Mouse (Mus musculus) limb, embryonic 15.5 days (tissue): ENCODE results near the gene Spats1. TPM values are rescaled to one million over a fixed set of nuclear protein-coding genes. Genes with fewer than 3 reads are reported as not detected.

ENCODE experiments used
- ATAC-seq: fragments of 200-750 bp; cut with Nextera tagmentation; 2 replicates; pipeline ENCODE4 v1.8.0; 2017; ENCODE audit warnings: low read depth, moderate TSS enrichment; ENCODE audit not compliant: insufficient number of reproducible peaks, low FRiP score, low TSS enrichment
- H3K27ac ChIP-seq: fragments of 300-500 bp; sonication (generic); 2 replicates; pipeline ENCODE4 v1.5.1; 2015; ENCODE audit warnings: moderate library complexity, mild to moderate bottlenecking, inconsistent platforms
- H3K27me3 ChIP-seq: fragments of 300-500 bp; sonication (generic); 2 replicates; pipeline ENCODE4 v1.6.1; 2015; ENCODE audit warnings: inconsistent platforms
- H3K36me3 ChIP-seq: fragments of 300-500 bp; sonication (generic); 2 replicates; pipeline ENCODE4 v1.6.1; 2015; ENCODE audit warnings: inconsistent platforms
- H3K4me1 ChIP-seq: fragments of 300-500 bp; sonication (generic); 2 replicates; pipeline ENCODE4 v1.6.1; 2015; ENCODE audit warnings: inconsistent platforms
- H3K4me2 ChIP-seq: fragments of 300-500 bp; sonication (generic); 2 replicates; pipeline ENCODE4 v1.6.1; 2015; ENCODE audit warnings: mild to moderate bottlenecking, inconsistent platforms
- H3K4me3 ChIP-seq: fragments of 300-500 bp; sonication (generic); 2 replicates; pipeline ENCODE4 v1.5.1; 2015; ENCODE audit warnings: mild to moderate bottlenecking, inconsistent platforms
- H3K9ac ChIP-seq: fragments of 300-500 bp; sonication (generic); 2 replicates; pipeline ENCODE4 v1.6.1; 2015; ENCODE audit warnings: inconsistent platforms
- H3K9me3 ChIP-seq: fragments of 300-500 bp; sonication (generic); 2 replicates; pipeline ENCODE4 v1.6.1; 2016; ENCODE audit warnings: inconsistent platforms
- WGBS: fragments of 180-500 bp; shearing (Covaris S2); methylation state at CpG from one replicate; pipeline ENCODE4 v1.1.7; 2015; 5-methylcytosine and 5-hydroxymethylcytosine counted together
- polyA plus RNA-seq: library from polyadenylated mRNA; unstranded; fragments of >200 nt; fragmentation: Nextera tagmentation; extraction: Ambion mirVana; gene quantifications from 2 replicates; pipeline ENCODE4 v1.2.1, GENCODE M21; 2015

Spats1 gene
- polyA plus RNA-seq, 1 experiment from 2014 or later, result 0.22 TPM

DNA sequence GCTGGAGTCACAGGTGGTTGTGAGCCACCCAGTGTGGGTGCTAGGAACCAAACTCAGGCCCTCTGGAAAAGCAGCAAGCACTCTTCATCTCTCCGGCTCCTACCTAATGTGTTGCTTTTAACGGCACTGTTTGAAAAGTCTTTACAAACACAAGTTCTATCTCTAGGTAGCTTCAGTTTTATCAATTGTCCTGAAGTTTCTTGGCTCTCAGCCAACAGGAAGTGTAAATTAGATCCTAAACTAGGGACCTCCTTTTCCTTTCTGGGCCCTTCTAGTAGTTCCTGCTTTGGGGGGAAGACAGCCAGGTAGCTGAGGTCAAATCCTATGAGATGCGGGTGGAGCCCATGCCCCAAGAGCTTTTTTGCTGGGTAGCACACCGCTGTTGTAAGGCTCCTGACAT is 35.7 kb upstream of the Spats1 start:
- H3K9me3 ChIP-seq, result no peaks in the 10 kb centered on the region

DNA sequence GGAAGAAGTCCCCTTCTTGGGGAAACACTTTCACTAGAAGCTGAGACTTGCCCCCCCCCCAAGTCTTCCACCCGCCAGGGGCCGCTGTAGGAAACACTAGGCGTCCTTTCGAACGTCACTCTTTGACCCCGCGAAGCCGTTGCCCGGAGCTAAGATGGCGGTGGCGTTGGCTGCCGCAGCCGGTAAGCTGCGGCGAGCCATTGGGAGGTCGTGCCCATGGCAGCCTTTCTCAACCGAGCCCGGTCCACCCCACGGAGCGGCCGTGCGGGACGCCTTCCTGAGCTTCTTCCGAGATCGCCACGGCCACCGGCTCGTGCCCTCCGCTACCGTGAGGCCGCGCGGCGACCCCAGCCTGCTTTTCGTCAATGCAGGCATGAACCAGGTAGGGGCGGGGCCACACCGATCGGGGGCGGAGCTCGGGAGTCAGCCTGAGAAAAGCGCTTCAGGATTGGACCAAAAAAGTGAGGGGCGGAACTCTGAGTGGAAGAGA is 31.5 kb upstream of the Spats1 start, which contains the start of gene Aars2:
TSS of gene Aars2 (plus strand) at position 142 of the 490 bp plus-strand sequence.
- Histone ChIP-seq H3K9ac (peak within 1 kb of the TSS; percentile 89), H3K27ac (peak within 1 kb of the TSS; percentile 88), H3K9me3 (no peaks in the 10 kb centered on the region), H3K36me3 (peaks cover 30% of the 10 kb centered on the region), H3K4me3 (peak within 1 kb of the TSS; percentile 93), H3K4me2 (peak within 1 kb of the TSS; percentile 48), H3K27me3 (no peaks in the 10 kb centered on the region), H3K4me1 (peaks cover 12% of the 10 kb centered on the region)
- WGBS, result under 1% methylated on average over 41 of the region's 42 CpGs
- peak; percentile 92 for ATAC-seq

More for the DNA sequence above, 35.7 kb upstream of the Spats1 start:
- 94% methylated on average over 4 of the region's 4 CpGs for WGBS
- Histone ChIP-seq H3K27me3 (no peaks in the 10 kb centered on the region), H3K4me1 (peaks cover 12% of the 10 kb centered on the region), H3K4me3 (no peak overlapping the region), H3K27ac (no peak overlapping the region), H3K9ac (no peak overlapping the region), H3K36me3 (peaks cover 36% of the 10 kb centered on the region), H3K4me2 (no peak overlapping the region)
- ATAC-seq, result no peak

GRCm38 (mm10) chr17:45505941-45506465 is 30.8 kb upstream of the Spats1 start:
- H3K4me2 ChIP-seq, result no peak overlapping the region
- peaks cover 12% of the 10 kb centered on the region for H3K4me1 ChIP-seq
- no peak overlapping the region for H3K27ac ChIP-seq
- no peaks in the 10 kb centered on the region for H3K9me3 ChIP-seq
- no peak for ATAC-seq
- no peaks in the 10 kb centered on the region for H3K27me3 ChIP-seq
- no peak overlapping the region for H3K4me3 ChIP-seq
- H3K36me3 ChIP-seq, result peaks cover 27% of the 10 kb centered on the region
- WGBS, result 67% methylated on average over 6 of the region's 6 CpGs
- H3K9ac ChIP-seq, result no peak overlapping the region

- H3K4me2 ChIP-seq, result no peak overlapping the region
- WGBS, result 54% methylated on average over 5 of the region's 5 CpGs
- H3K4me1 ChIP-seq, result peaks cover 12% of the 10 kb centered on the region
- no peak overlapping the region for H3K9ac ChIP-seq
- H3K27me3 ChIP-seq, result no peaks in the 10 kb centered on the region
- H3K36me3 ChIP-seq, result peaks cover 5% of the 10 kb centered on the region; the same call in 1 of the 2 replicates
- ATAC-seq, result no peak
- H3K27ac ChIP-seq, result no peak overlapping the region
- no peak overlapping the region for H3K4me3 ChIP-seq
- no peaks in the 10 kb centered on the region for H3K9me3 ChIP-seq
These were observed 28.2 kb upstream of the Spats1 start for GRCm38 (mm10) chr17:45503301-45503973.

DNA sequence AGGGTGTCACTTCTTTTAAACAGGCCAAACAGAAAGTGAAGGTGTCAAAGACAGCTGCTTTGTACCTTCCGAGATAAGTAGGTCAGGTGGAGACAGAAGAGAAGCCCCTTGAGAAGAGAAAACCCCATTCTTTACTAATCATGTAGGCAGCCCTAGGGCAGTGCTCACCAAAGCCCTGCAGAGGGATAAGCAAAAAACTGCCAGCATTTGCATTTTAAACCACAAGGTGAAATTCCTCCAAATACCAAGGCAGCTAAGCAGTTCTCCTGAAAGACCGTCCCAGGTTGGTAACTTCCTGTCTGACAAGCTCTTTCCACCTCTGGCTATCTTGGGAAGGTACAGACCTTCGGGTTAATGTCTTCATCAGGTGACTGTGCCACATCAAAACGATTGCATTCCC is 27.1 kb upstream of the Spats1 start:
- Histone ChIP-seq H3K36me3 (no peaks in the 10 kb centered on the region), H3K4me2 (no peak overlapping the region), H3K4me1 (peaks cover 10% of the 10 kb centered on the region), H3K4me3 (no peak overlapping the region), H3K27me3 (no peaks in the 10 kb centered on the region), H3K9ac (no peak overlapping the region), H3K27ac (no peak overlapping the region), H3K9me3 (no peaks in the 10 kb centered on the region)
- WGBS, result 52% methylated on average over 4 of the region's 4 CpGs
- no peak for ATAC-seq

DNA sequence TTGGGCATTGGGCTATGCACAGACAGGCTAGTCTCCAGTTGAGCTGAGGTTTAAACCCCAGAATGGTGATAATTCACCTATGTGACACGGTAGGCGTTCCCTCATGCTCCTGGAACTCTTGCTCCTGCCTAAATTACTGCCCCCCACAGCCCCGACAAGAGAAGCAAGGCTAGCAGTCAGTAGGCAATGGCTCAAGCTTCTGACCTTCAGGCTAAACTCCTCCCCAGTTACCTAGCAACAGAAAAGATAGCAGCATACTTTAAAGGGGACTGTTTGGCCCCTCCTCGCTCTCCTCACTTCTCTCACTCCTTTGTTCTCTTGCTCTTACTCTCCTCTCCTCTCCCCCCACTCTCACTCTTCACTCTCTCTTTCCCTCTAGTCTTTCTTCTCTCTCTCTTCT is 25.8 kb upstream of the Spats1 start:
- ATAC-seq, result no peak
- Histone ChIP-seq H3K4me2 (no peak overlapping the region), H3K4me1 (0 out of 2 replicates have a peak, but pooled peaks cover under 1% of the 10 kb centered on the region), H3K4me3 (no peak overlapping the region), H3K27ac (no peak overlapping the region), H3K9ac (no peak overlapping the region), H3K9me3 (no peaks in the 10 kb centered on the region), H3K36me3 (no peaks in the 10 kb centered on the region), H3K27me3 (no peaks in the 10 kb centered on the region)
- 33% methylated on average over 4 of the region's 4 CpGs for WGBS

DNA sequence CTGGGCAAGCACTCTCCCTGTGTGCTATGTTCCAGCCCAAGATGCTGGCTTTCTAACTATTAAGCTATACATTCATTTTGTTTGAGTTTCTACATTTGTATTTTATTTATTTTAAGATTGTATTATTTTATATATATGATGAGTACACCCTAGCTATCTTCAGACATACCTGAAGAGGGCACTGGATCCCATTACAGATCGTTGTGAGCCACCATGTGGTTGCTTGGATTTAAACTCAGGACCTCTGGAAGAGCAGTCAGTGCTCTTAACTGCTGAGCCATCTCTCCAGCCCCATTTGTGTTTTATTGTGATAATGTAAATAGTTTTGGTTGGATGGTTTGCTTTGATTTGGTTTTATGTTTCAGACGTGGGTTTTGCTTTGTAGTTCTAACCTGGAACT is 24.3 kb upstream of the Spats1 start:
- Histone ChIP-seq H3K9ac (no peak overlapping the region), H3K27ac (no peak overlapping the region), H3K27me3 (no peaks in the 10 kb centered on the region), H3K4me2 (no peak overlapping the region), H3K9me3 (no peaks in the 10 kb centered on the region), H3K36me3 (no peaks in the 10 kb centered on the region), H3K4me3 (no peak overlapping the region), H3K4me1 (no peaks in the 10 kb centered on the region)
- no peak for ATAC-seq
- WGBS, result 30% methylated on average over 2 of the region's 2 CpGs

GRCm38 (mm10) chr17:45498397-45498796 is 23.2 kb upstream of the Spats1 start:
- WGBS, result 83% methylated on average over 13 of the region's 13 CpGs
- Histone ChIP-seq H3K4me2 (no peak overlapping the region), H3K4me3 (no peak overlapping the region), H3K9me3 (no peaks in the 10 kb centered on the region), H3K9ac (no peak overlapping the region), H3K27me3 (no peaks in the 10 kb centered on the region), H3K27ac (no peak overlapping the region), H3K36me3 (no peaks in the 10 kb centered on the region), H3K4me1 (no peaks in the 10 kb centered on the region)
- no peak for ATAC-seq

GRCm38 (mm10) chr17:45495398-45495797 is 20.2 kb upstream of the Spats1 start:
- H3K36me3 ChIP-seq, result no peaks in the 10 kb centered on the region
- H3K4me3 ChIP-seq, result no peak overlapping the region
- no peak for ATAC-seq
- H3K9me3 ChIP-seq, result no peaks in the 10 kb centered on the region
- no peak overlapping the region for H3K27ac ChIP-seq
- 80% methylated on average over 11 of the region's 11 CpGs for WGBS
- H3K9ac ChIP-seq, result no peak overlapping the region
- no peak overlapping the region for H3K4me2 ChIP-seq
- no peaks in the 10 kb centered on the region for H3K4me1 ChIP-seq
- 0 out of 2 replicates have a peak, but pooled peaks cover 3% of the 10 kb centered on the region for H3K27me3 ChIP-seq

- Histone ChIP-seq H3K36me3 (no peaks in the 10 kb centered on the region), H3K27me3 (0 out of 2 replicates have a peak, but pooled peaks cover 3% of the 10 kb centered on the region), H3K9ac (no peak overlapping the region), H3K4me3 (no peak overlapping the region), H3K27ac (no peak overlapping the region), H3K4me2 (no peak overlapping the region), H3K9me3 (no peaks in the 10 kb centered on the region), H3K4me1 (no peaks in the 10 kb centered on the region)
- ATAC-seq, result no peak
- 70% methylated on average over 13 of the region's 13 CpGs for WGBS
These were observed 15.4 kb upstream of the Spats1 start for GRCm38 (mm10) chr17:45490532-45491154.

- no peaks in the 10 kb centered on the region for H3K36me3 ChIP-seq
- H3K27me3 ChIP-seq, result 0 out of 2 replicates have a peak, but pooled peaks cover 3% of the 10 kb centered on the region
- H3K9ac ChIP-seq, result no peak overlapping the region
- H3K4me2 ChIP-seq, result no peak overlapping the region
- H3K27ac ChIP-seq, result no peak overlapping the region
- no peaks in the 10 kb centered on the region for H3K4me1 ChIP-seq
- no peak for ATAC-seq
- H3K9me3 ChIP-seq, result no peaks in the 10 kb centered on the region
- no peak overlapping the region for H3K4me3 ChIP-seq
- WGBS, result 83% methylated on average over 6 of the region's 6 CpGs
These were observed 14.5 kb upstream of the Spats1 start for GRCm38 (mm10) chr17:45489736-45490135.
